Mouse (Mus musculus): ENCODE results near the gene Nmt2.

GRCm38 (mm10) chr2:3276106-3276505 lies 7.9 kb upstream of the Nmt2 start:
- TF ChIP-seq CHD2 (IDR thresholded peaks at IDR 0.05; ENCODE audit: low read length) (no peak), TAL1 (IDR thresholded peaks at IDR 0.05; ENCODE audit: low read length) (no peak), TCF12 (IDR thresholded peaks at IDR 0.05; ENCODE audit: low read depth, low read length) (no peak), CTCF (IDR thresholded peaks at IDR 0.05 in 2 of 3, conservative IDR thresholded peaks at IDR 0.05 in 1 of 3; ENCODE audit: control insufficient read depth in 1 of 3, insufficient read depth in 1 of 3, low read depth in 2 of 3, low read length in 3 of 3, poor library complexity in 1 of 3, severe bottlenecking in 1 of 3) (no peak)

Measured in MEL (cell line).